In genomic region chr17:34122188-34122984, GRCm38 (mm10) we compare ENCODE assay signal across 8 mouse cellular contexts. TPM values are rescaled to one million over a fixed set of nuclear protein-coding genes. Genes with fewer than 3 reads are reported as not detected.
A peak's percentile ranks its signal among the peaks of the same experiment; 100 is the strongest.
DNase-seq lines count a peak whose midpoint lies in the region; ATAC-seq lines count a peak whose summit lies in the region.

TSS of gene Brd2 (minus strand) at chr17:34122634.

- DNase-seq in adrenal gland, adult 18-20 months (ENCODE audit: low spot score in 2 of 2): peak; percentile 96 to 99
- DNase-seq in embryo, embryonic 10.5 days (ENCODE audit: low spot score): peak; percentile 99
- peak; percentile 98 for DNase-seq in gastrocnemius, postnatal 14 days
- DNase-seq in left cerebral cortex, adult 9 months (ENCODE audit: low spot score in 2 of 2): peak; percentile 90 to 95
- DNase-seq in right cerebral cortex, adult 2 months (ENCODE audit: low spot score in 2 of 2): peak; percentile 96 to 97
- peak; percentile 90 for DNase-seq in urinary bladder, postnatal 10 days (ENCODE audit: low spot score)

- no peaks in the 10 kb centered on the region for H3K9me3 ChIP-seq in megakaryocyte, embryonic 14.5 days

- intact Hi-C loops in gastrocnemius, postnatal 14 days (cut with DNase I; ENCODE audit: low total_unique reads): no loop called here

- ATAC-seq in inflammation-experienced regulatory T-cells, adult 6 months: peak; percentile 27

- H3K36me3 ChIP-seq in megakaryocyte, embryonic 14.5 days (replicated peaks; ENCODE audit: low read length): peaks cover 50% of the 10 kb centered on the region

- peak within 1 kb of the TSS; percentile 96 for H3K4me3 ChIP-seq in megakaryocyte, embryonic 14.5 days (replicated peaks)

- no peaks in the 10 kb centered on the region for H3K27me3 ChIP-seq in megakaryocyte, embryonic 14.5 days (replicated peaks)

- H3K4me1 ChIP-seq in megakaryocyte, embryonic 14.5 days: peaks cover 48% of the 10 kb centered on the region

RNA-seq across cellular contexts. Expression of gene Brd2, which starts in this region (rescaled TPM):
- 100 to 1,000 TPM; 199 to 244 TPM for total RNA-seq in adrenal gland, adult 18-20 months (2021)
- 10 to 100 TPM; 75.2 to 75.5 TPM for total RNA-seq in gastrocnemius, postnatal 14 days (2021)
- polyA plus RNA-seq in inflammation-experienced regulatory T-cells, adult 6 months (2017; shearing (Covaris generic)): 100 to 1,000 TPM; 115 to 154 (median 144) TPM
- polyA plus RNA-seq in megakaryocyte, embryonic 14.5 days (2012; ENCODE audit: insufficient read depth, low replicate concordance): 174 and 242 TPM in 2 replicates

Comparison
In these comparisons a context has a peak if more than half of its experiments do, and no peak if none do; other contexts are left out.
1. Peak in every context shown above with its lines: DNase-seq, ATAC-seq and H3K4me3 ChIP-seq.